Mouse (Mus musculus): ENCODE results near the gene Otop3. TPM values are rescaled to one million over a fixed set of nuclear protein-coding genes. Genes with fewer than 3 reads are reported as not detected.

Otop3 gene
- polyA plus RNA-seq, 1 experiment from 2014 or later = 0.90 TPM

GRCm38 (mm10) chr11:115297214-115297826 is 37.2 kb upstream of the Otop3 start, which contains the start of gene Fads6:
Gene Fads6 (minus strand): TSS chr11:115297663.
- Histone ChIP-seq H3K36me3 (replicated peaks) (no peaks in the 10 kb centered on the region), H3K9me3 (no peaks in the 10 kb centered on the region), H3K4me2 (peak within 1 kb of the TSS; percentile 83), H3K4me3 (peak within 1 kb of the TSS; percentile 62), H3K27me3 (replicated peaks) (0 out of 2 replicates have a peak, but pooled peaks cover 5% of the 10 kb centered on the region), H3K27ac (peak within 1 kb of the TSS; percentile 71), H3K4me1 (peaks cover 14% of the 10 kb centered on the region), H3K9ac (peak within 1 kb of the TSS; percentile 66)
- ATAC-seq (replicated peaks) = peak; percentile 88
- WGBS = 2% methylated on average over 44 of the region's 44 CpGs

GRCm38 (mm10) chr11:115298160-115298559 is 36.4 kb upstream of the Otop3 start:
- WGBS = 67% methylated on average over 8 of the region's 8 CpGs
- no peak for ATAC-seq (replicated peaks)
- H3K36me3 ChIP-seq (replicated peaks) = no peaks in the 10 kb centered on the region

GRCm38 (mm10) chr11:115300745-115301144 is 33.8 kb upstream of the Otop3 start:
- Histone ChIP-seq H3K4me3 (no peak overlapping the region), H3K4me1 (peaks cover 14% of the 10 kb centered on the region), H3K4me2 (no peak overlapping the region), H3K9ac (no peak overlapping the region), H3K27me3 (replicated peaks) (0 out of 2 replicates have a peak, but pooled peaks cover 5% of the 10 kb centered on the region), H3K27ac (no peak overlapping the region), H3K9me3 (no peaks in the 10 kb centered on the region), H3K36me3 (replicated peaks) (no peaks in the 10 kb centered on the region)
- WGBS = 83% methylated on average over 4 of the region's 4 CpGs
- no peak for ATAC-seq (replicated peaks)

More at GRCm38 (mm10) chr11:115298160-115298559, 36.4 kb upstream of the Otop3 start:
- peaks cover 14% of the 10 kb centered on the region for H3K4me1 ChIP-seq
- peak overlapping the region; percentile 83; the same call in 1 of the 2 replicates for H3K4me2 ChIP-seq
- H3K4me3 ChIP-seq = no peak overlapping the region
- no peak overlapping the region for H3K9ac ChIP-seq
- H3K9me3 ChIP-seq = no peaks in the 10 kb centered on the region
- H3K27ac ChIP-seq = no peak overlapping the region
- H3K27me3 ChIP-seq (replicated peaks) = 0 out of 2 replicates have a peak, but pooled peaks cover 5% of the 10 kb centered on the region

GRCm38 (mm10) chr11:115301351-115301750 is 33.2 kb upstream of the Otop3 start:
- Histone ChIP-seq H3K9me3 (no peaks in the 10 kb centered on the region), H3K4me2 (no peak overlapping the region), H3K4me3 (no peak overlapping the region), H3K27me3 (replicated peaks) (0 out of 2 replicates have a peak, but pooled peaks cover 3% of the 10 kb centered on the region), H3K4me1 (peaks cover 13% of the 10 kb centered on the region), H3K27ac (no peak overlapping the region), H3K9ac (no peak overlapping the region), H3K36me3 (replicated peaks) (no peaks in the 10 kb centered on the region)
- WGBS = 91% methylated on average over 2 of the region's 2 CpGs
- no peak for ATAC-seq (replicated peaks)

GRCm38 (mm10) chr11:115303167-115303566 is 31.4 kb upstream of the Otop3 start:
- no peak for ATAC-seq (replicated peaks)

GRCm38 (mm10) chr11:115306863-115307262 is 27.7 kb upstream of the Otop3 start, which contains the start of gene Otop2:
Gene Otop2 (plus strand): TSS chr11:115307163.
- Histone ChIP-seq H3K36me3 (replicated peaks) (no peaks in the 10 kb centered on the region), H3K9ac (no peak within 1 kb of the TSS), H3K4me3 (no peak within 1 kb of the TSS), H3K4me2 (no peak within 1 kb of the TSS), H3K4me1 (no peaks in the 10 kb centered on the region), H3K27ac (no peak within 1 kb of the TSS), H3K27me3 (replicated peaks) (no peaks in the 10 kb centered on the region; the same call in 1 of the 2 replicates), H3K9me3 (no peaks in the 10 kb centered on the region)
- 13% methylated on average over 8 of the region's 8 CpGs for WGBS
- ATAC-seq (replicated peaks) = no peak

More at GRCm38 (mm10) chr11:115303167-115303566, 31.4 kb upstream of the Otop3 start:
- no peaks in the 10 kb centered on the region for H3K4me1 ChIP-seq
- no peaks in the 10 kb centered on the region for H3K9me3 ChIP-seq
- no peak overlapping the region for H3K4me2 ChIP-seq
- no peak overlapping the region for H3K4me3 ChIP-seq
- WGBS = 77% methylated on average over 8 of the region's 8 CpGs
- no peaks in the 10 kb centered on the region for H3K36me3 ChIP-seq (replicated peaks)
- no peak overlapping the region for H3K27ac ChIP-seq
- no peaks in the 10 kb centered on the region for H3K27me3 ChIP-seq (replicated peaks)
- H3K9ac ChIP-seq = no peak overlapping the region

GRCm38 (mm10) chr11:115308781-115309180 is 25.8 kb upstream of the Otop3 start:
- Histone ChIP-seq H3K27ac (no peak overlapping the region), H3K4me1 (no peaks in the 10 kb centered on the region), H3K9ac (no peak overlapping the region), H3K4me3 (no peak overlapping the region), H3K27me3 (replicated peaks) (peaks cover 4% of the 10 kb centered on the region; the same call in 1 of the 2 replicates), H3K9me3 (no peaks in the 10 kb centered on the region), H3K36me3 (replicated peaks) (no peaks in the 10 kb centered on the region), H3K4me2 (no peak overlapping the region)
- no peak for ATAC-seq (replicated peaks)
- WGBS = 64% methylated on average over 1 of the region's 1 CpGs

GRCm38 (mm10) chr11:115314249-115314648 is 20.3 kb upstream of the Otop3 start:
- Histone ChIP-seq H3K4me2 (no peak overlapping the region), H3K27ac (no peak overlapping the region), H3K27me3 (replicated peaks) (peaks cover 55% of the 10 kb centered on the region), H3K36me3 (replicated peaks) (no peaks in the 10 kb centered on the region), H3K9ac (no peak overlapping the region), H3K9me3 (no peaks in the 10 kb centered on the region), H3K4me1 (peaks cover 12% of the 10 kb centered on the region), H3K4me3 (no peak overlapping the region)
- 50% methylated on average over 2 of the region's 2 CpGs for WGBS
- ATAC-seq (replicated peaks) = no peak

GRCm38 (mm10) chr11:115317204-115317603 is 17.3 kb upstream of the Otop3 start:
- Histone ChIP-seq H3K27ac (no peak overlapping the region), H3K36me3 (replicated peaks) (no peaks in the 10 kb centered on the region), H3K27me3 (replicated peaks) (peaks cover 83% of the 10 kb centered on the region), H3K4me3 (no peak overlapping the region), H3K9ac (no peak overlapping the region), H3K4me1 (peaks cover 28% of the 10 kb centered on the region), H3K4me2 (no peak overlapping the region), H3K9me3 (no peaks in the 10 kb centered on the region)
- 71% methylated on average over 7 of the region's 7 CpGs for WGBS
- ATAC-seq (replicated peaks) = no peak

GRCm38 (mm10) chr11:115318245-115319027 is 16.1 kb upstream of the Otop3 start:
- ATAC-seq (replicated peaks) = no peak
- H3K9ac ChIP-seq = no peak overlapping the region
- H3K27ac ChIP-seq = no peak overlapping the region
- 5% methylated on average over 63 of the region's 63 CpGs for WGBS
- H3K27me3 ChIP-seq (replicated peaks) = peaks cover 92% of the 10 kb centered on the region
- no peaks in the 10 kb centered on the region for H3K36me3 ChIP-seq (replicated peaks)
- H3K4me3 ChIP-seq = peak overlapping the region; percentile 6; the same call in 1 of the 2 replicates
- no peaks in the 10 kb centered on the region for H3K9me3 ChIP-seq
- peaks cover 39% of the 10 kb centered on the region for H3K4me1 ChIP-seq
- peak overlapping the region; percentile 25 for H3K4me2 ChIP-seq

GRCm38 (mm10) chr11:115319704-115320383 is 14.7 kb upstream of the Otop3 start:
- 0 out of 2 replicates have a peak overlapping the region, but pooled peaks have one; percentile 4 for H3K4me2 ChIP-seq
- H3K9me3 ChIP-seq = no peaks in the 10 kb centered on the region
- no peak overlapping the region for H3K4me3 ChIP-seq
- H3K9ac ChIP-seq = no peak overlapping the region
- H3K27ac ChIP-seq = no peak overlapping the region
- H3K36me3 ChIP-seq (replicated peaks) = no peaks in the 10 kb centered on the region
- ATAC-seq (replicated peaks) = no peak
- WGBS = 8% methylated on average over 17 of the region's 18 CpGs
- H3K27me3 ChIP-seq (replicated peaks) = peaks cover 97% of the 10 kb centered on the region
- peaks cover 41% of the 10 kb centered on the region for H3K4me1 ChIP-seq
